Mouse (Mus musculus) testis, adult 2 months (tissue): ENCODE data around the gene Itpkb. TPM values are rescaled to one million over a fixed set of nuclear protein-coding genes. Genes with fewer than 3 reads are reported as not detected.

ENCODE experiments used
- H3K27ac ChIP-seq: fragments of 200-500 bp; 2 replicates; pipeline ENCODE4 v1.5.1; 2012; ENCODE audit warnings: low read depth, low read length; ENCODE audit not compliant: control insufficient read depth, insufficient read depth
- H3K27me3 ChIP-seq: fragments of 200-500 bp; 2 replicates; pipeline ENCODE4 v1.6.1; 2012; ENCODE audit warnings: mild to moderate bottlenecking, low read length, moderate library complexity; ENCODE audit not compliant: control insufficient read depth, insufficient read depth
- H3K36me3 ChIP-seq: fragments of 200-500 bp; 2 replicates; pipeline ENCODE4 v1.6.1; 2012; ENCODE audit warnings: mild to moderate bottlenecking, low read length; ENCODE audit not compliant: control insufficient read depth, insufficient read depth
- H3K4me1 ChIP-seq: fragments of 200-500 bp; 2 replicates; pipeline ENCODE4 v1.6.1; 2012; ENCODE audit warnings: low read length; ENCODE audit not compliant: control insufficient read depth, insufficient read depth
- H3K4me3 ChIP-seq: fragments of 200-500 bp; 2 replicates; pipeline ENCODE4 v1.5.1; 2012; ENCODE audit warnings: low read depth, mild to moderate bottlenecking, low read length, moderate library complexity, mixed read lengths; ENCODE audit not compliant: control insufficient read depth
- CTCF ChIP-seq: fragments of 200-500 bp; IDR thresholded peaks from 2 replicates; pipeline ENCODE4 v1.5.1; 2012; ENCODE audit warnings: low read depth, mild to moderate bottlenecking, inconsistent platforms, low read length, moderate library complexity; ENCODE audit not compliant: control insufficient read depth, insufficient read depth, insufficient replicate concordance
- POLR2A ChIP-seq: fragments of 200-500 bp; IDR thresholded peaks from 2 replicates; pipeline ENCODE4 v1.6.1; 2012; ENCODE audit warnings: low read depth, mild to moderate bottlenecking, inconsistent platforms, low read length, moderate library complexity; ENCODE audit not compliant: control insufficient read depth
- polyA plus RNA-seq: library from polyadenylated mRNA; depleted of rRNA; stranded (reverse); fragments of >200 nt; gene quantifications from 2 replicates; pipeline ENCODE4 v1.2.3, GENCODE M21; 2012

The Itpkb gene
- polyA plus RNA-seq, 1 experiment: 9.9 TPM

- TF ChIP-seq POLR2A: peak; percentile 84
- no peak for TF ChIP-seq CTCF
- Histone ChIP-seq H3K4me1 (peaks cover 17% of the 10 kb centered on the region), H3K27ac (peak overlapping the region; percentile 90), H3K36me3 (no peaks in the 10 kb centered on the region), H3K27me3 (no peaks in the 10 kb centered on the region), H3K4me3 (peak overlapping the region; percentile 82)
These were observed 35.0 kb downstream of the Itpkb start for GRCm38 (mm10) chr1:180365180-180365810.

DNA sequence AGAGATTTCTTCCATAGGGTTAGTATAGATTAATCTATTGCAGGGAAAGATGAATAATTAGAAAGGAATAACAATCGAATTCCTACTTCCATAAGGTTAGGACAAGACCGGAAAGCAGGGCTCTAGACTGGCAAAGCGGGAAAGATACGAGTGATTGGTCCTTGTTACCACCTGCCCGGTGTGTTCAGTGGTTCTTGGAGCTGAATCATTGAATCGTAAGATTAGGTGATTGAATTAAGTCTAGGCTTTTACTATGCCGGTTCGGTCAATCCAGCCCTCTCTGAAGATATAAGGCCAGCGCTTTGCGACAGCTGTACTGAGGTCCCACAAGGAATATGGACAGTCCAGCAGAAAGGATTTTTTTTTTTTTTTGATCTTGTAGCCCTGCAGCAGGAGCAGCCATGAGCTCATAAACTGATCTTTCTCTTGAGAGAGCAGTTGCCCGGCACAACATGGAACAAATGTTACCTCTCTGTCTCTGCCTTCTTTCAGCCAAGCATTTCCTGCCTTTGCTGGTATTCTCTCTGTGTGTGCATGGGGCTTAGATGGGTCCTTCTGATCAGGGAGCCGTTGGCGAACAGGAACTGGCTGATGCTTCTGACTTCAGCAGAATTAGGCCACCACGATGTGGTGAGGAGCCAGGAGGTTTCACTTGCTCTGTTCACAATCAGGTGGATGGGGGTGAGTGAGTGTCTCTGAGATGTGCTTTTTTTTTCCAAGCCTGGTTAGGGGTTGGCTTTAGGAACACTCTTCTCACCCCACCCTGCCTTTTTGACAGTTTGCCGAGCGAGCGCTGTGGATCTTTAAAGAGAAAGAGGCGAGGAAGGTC, 35.9 kb downstream of the Itpkb start:
- Histone ChIP-seq H3K27me3 (no peaks in the 10 kb centered on the region), H3K4me1 (peaks cover 19% of the 10 kb centered on the region), H3K27ac (peak overlapping the region; percentile 54; the same call in 1 of the 2 replicates), H3K4me3 (no peak overlapping the region), H3K36me3 (no peaks in the 10 kb centered on the region)
- TF ChIP-seq POLR2A: no peak
- no peak for TF ChIP-seq CTCF

DNA sequence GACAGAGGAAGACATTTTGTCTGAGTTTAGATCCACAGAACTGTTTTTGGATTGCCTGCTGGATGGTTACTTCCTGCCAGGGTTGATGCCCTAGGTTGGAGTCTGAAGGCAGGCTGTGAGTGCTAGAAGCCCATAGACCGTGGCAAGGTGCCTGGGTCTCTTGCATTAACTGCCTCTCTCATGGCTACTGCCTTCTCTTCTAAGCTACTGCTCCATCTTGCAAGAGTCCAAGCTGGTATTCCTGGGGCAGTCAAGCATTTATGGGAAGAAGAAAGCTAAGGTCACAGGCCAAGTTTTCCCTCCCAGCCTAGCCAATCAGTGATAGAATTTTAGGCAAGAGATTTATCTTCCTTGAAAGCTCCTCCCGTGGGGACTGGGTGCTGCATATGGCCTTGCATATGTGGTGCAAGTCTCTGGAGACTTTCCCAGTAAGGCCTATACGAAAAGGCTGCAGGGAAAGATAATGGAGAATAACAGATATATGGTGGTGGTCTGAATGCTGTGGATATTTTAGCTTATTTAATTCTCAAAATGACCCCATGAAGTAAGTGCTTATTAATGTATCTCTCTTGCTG, 36.8 kb downstream of the Itpkb start:
- H3K36me3 ChIP-seq: no peaks in the 10 kb centered on the region
- peaks cover 21% of the 10 kb centered on the region for H3K4me1 ChIP-seq
- TF ChIP-seq POLR2A (no peak), CTCF (no peak)
- H3K27me3 ChIP-seq: no peaks in the 10 kb centered on the region
- peak overlapping the region; percentile 49 for H3K27ac ChIP-seq
- no peak overlapping the region for H3K4me3 ChIP-seq

- H3K4me3 ChIP-seq: no peak overlapping the region
- no peaks in the 10 kb centered on the region for H3K27me3 ChIP-seq
- H3K36me3 ChIP-seq: no peaks in the 10 kb centered on the region
- peaks cover 21% of the 10 kb centered on the region for H3K4me1 ChIP-seq
- TF ChIP-seq CTCF: no peak
- TF ChIP-seq POLR2A: no peak
- peak overlapping the region; percentile 39; the same call in 1 of the 2 replicates for H3K27ac ChIP-seq
These were observed 37.3 kb downstream of the Itpkb start for GRCm38 (mm10) chr1:180367626-180368025.

DNA sequence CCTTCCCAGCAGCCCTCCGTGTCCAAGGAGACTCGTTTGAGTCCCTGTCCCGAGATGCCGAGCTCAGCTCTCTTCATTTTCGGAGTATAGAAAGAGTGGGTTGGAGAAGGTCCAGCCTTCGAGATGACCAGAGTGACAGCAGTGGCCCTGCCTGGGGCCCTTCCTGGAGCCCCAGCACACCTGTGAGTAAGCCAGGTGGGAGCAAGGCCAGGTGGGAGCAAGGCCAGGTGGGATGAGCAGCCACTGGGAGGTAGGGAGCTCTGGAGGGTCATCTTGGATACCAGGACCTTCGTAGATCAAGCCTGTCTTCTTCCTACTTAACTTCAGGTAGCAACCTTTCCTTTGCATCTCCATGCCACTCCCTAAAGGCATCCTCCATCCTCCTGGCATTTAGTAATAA, 37.8 kb downstream of the Itpkb start:
- Histone ChIP-seq H3K27ac (no peak overlapping the region; the same call in none of the 2 replicates), H3K36me3 (no peaks in the 10 kb centered on the region), H3K27me3 (no peaks in the 10 kb centered on the region), H3K4me1 (peaks cover 22% of the 10 kb centered on the region), H3K4me3 (peak overlapping the region; percentile 1; the same call in 1 of the 2 replicates)
- no peak for TF ChIP-seq POLR2A
- no peak for TF ChIP-seq CTCF

DNA sequence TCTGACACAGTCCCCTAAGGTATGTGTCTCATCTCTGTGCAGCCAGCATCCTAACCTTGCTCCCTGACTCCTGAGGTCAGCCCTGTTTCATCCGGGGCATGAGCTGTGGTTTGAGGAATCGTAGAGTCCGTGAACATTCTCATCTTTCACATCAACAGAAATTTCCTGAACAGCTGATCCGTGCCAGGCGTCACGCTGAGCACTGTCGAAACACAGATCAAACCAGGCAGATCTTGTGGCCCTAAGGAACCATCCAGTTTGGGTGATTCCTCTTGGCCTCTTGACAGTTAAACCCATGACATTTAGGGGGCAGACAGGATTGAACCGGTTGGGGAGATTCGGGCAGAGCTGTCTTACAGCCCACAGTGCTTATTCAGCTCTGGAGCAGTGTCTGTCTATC, 38.4 kb downstream of the Itpkb start:
- H3K4me3 ChIP-seq: no peak overlapping the region
- TF ChIP-seq POLR2A: no peak
- TF ChIP-seq CTCF: no peak
- H3K36me3 ChIP-seq: no peaks in the 10 kb centered on the region
- H3K4me1 ChIP-seq: peaks cover 21% of the 10 kb centered on the region
- H3K27me3 ChIP-seq: no peaks in the 10 kb centered on the region
- H3K27ac ChIP-seq: peak overlapping the region; percentile 19; the same call in 1 of the 2 replicates
